Mouse (Mus musculus) cerebellum, postnatal 14 days (tissue): ENCODE data around the gene Prkar1a.
A peak's percentile ranks its signal among the peaks of the same experiment; 100 is the strongest.
"Not testable (repeated sequence)": the region's sequence is repeated elsewhere in the genome, so short reads cannot be mapped to it uniquely, and the experiment has no call there.

ENCODE experiments used
- DNase-seq, 2 experiments: peaks; one replicate each; pipeline ENCODE4 v3.0.0; 2021; ENCODE audit warnings: mixed read lengths in 2 of 2

Prkar1a gene

GRCm38 (mm10) chr11:109648510-109648909, 695 bp upstream of the Prkar1a start:
- peak; percentile 71 to 80 for DNase-seq

- DNase-seq: peak; percentile 93 to 94
These were observed 933 bp downstream of the Prkar1a start for GRCm38 (mm10) chr11:109649975-109650701.

- peak; percentile 95 to 97 for DNase-seq
These were observed 1.8 kb downstream of the Prkar1a start for GRCm38 (mm10) chr11:109650788-109651565.

- peak; percentile 40 to 49 for DNase-seq
These were observed 2.4 kb downstream of the Prkar1a start for GRCm38 (mm10) chr11:109651566-109652024.

GRCm38 (mm10) chr11:109652505-109652904, 3.3 kb downstream of the Prkar1a start:
- DNase-seq: no peak

- no peak for DNase-seq
These were observed 4.0 kb downstream of the Prkar1a start for GRCm38 (mm10) chr11:109653201-109653600.

GRCm38 (mm10) chr11:109654581-109654980, 5.4 kb downstream of the Prkar1a start:
- no peak for DNase-seq

GRCm38 (mm10) chr11:109656232-109656631, 7.0 kb downstream of the Prkar1a start:
- DNase-seq: no peak

- not testable (repeated sequence) for DNase-seq
These were observed 11.3 kb downstream of the Prkar1a start for GRCm38 (mm10) chr11:109660526-109660925.

GRCm38 (mm10) chr11:109664293-109664692, 15.1 kb downstream of the Prkar1a start:
- no peak for DNase-seq

GRCm38 (mm10) chr11:109665424-109665823, 16.2 kb downstream of the Prkar1a start:
- no peak for DNase-seq

GRCm38 (mm10) chr11:109666411-109666810, 17.2 kb downstream of the Prkar1a start:
- DNase-seq: no peak

- no peak for DNase-seq
These were observed 18.2 kb downstream of the Prkar1a start for GRCm38 (mm10) chr11:109667371-109667770.

- no peak for DNase-seq
These were observed 19.0 kb downstream of the Prkar1a start for GRCm38 (mm10) chr11:109668115-109668725.

- peak in 1 of 2 experiments; percentile 28 for DNase-seq
These were observed 20.0 kb downstream of the Prkar1a start for GRCm38 (mm10) chr11:109669149-109669708.

- DNase-seq: peak in 1 of 2 experiments; percentile 25
These were observed 21.1 kb downstream of the Prkar1a start for GRCm38 (mm10) chr11:109670026-109670916.

GRCm38 (mm10) chr11:109671136-109672020, 22.2 kb downstream of the Prkar1a start:
- no peak for DNase-seq

GRCm38 (mm10) chr11:109672021-109672324, 22.8 kb downstream of the Prkar1a start:
- DNase-seq: no peak

- no peak for DNase-seq
These were observed 23.2 kb downstream of the Prkar1a start for GRCm38 (mm10) chr11:109672396-109672795.

GRCm38 (mm10) chr11:109672881-109673739, 23.9 kb downstream of the Prkar1a start:
- DNase-seq: peak; percentile 46 to 51
